Mouse (Mus musculus): Measurements from ENCODE around the gene Dtd1. TPM values are rescaled to one million over a fixed set of nuclear protein-coding genes. Genes with fewer than 3 reads are reported as not detected.

Gene Dtd1
- polyA plus RNA-seq, 1 experiment = not detected

DNA sequence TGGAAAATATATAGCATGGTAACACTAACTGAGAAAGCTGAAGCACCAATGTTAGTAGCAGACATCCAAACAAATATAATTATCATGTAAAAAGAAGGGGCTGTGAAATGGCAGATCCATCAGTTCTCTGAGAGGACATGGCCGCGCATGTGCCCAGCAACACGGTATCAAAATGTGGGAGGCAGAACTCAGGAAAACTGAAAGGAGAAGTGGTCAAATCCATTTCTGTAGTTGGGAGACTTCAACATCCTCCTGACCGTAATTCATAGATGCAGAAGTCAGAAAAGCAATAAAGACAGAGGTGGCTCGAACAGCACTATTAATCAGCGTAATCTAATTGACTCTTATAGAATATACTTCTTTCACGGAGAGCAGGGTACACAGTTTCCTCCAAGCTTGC lies 179.6 kb downstream of the Dtd1 start:
- no peak overlapping the region for H3K4me3 ChIP-seq (ENCODE audit: insufficient read depth, low read depth, low read length)
- H3K27ac ChIP-seq (ENCODE audit: insufficient read depth, low read depth, low read length) = no peak overlapping the region
- TF ChIP-seq CTCF (IDR thresholded peaks at IDR 0.05; ENCODE audit: insufficient read depth, low read depth, low read length) (no peak), POLR2A (IDR thresholded peaks at IDR 0.05; ENCODE audit: insufficient read depth, low read depth, low read length) (no peak)
- peaks cover 3% of the 10 kb centered on the region for H3K4me1 ChIP-seq (ENCODE audit: control insufficient read depth, insufficient read depth, low read length)
- WGBS = 88% methylated on average over 7 of the region's 7 CpGs

DNA sequence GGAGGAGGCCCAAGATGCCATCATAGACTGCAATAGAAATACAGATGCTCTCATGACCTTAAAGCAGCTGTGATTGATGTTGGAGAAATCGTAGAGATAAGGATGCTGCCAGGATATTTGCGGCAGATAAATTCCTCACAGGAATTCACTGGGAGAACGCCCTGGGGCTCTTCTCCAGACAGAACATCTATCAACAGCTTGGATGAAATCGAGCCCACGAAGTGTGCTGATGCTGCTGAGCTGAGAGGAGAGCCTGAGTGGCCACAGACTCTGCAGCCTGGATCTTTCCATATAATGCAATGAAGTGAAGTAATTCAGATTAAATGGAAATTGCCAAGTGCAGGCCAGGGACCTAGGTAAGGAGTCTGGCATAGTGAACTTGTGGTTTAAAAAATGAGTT lies 181.0 kb downstream of the Dtd1 start:
- H3K4me3 ChIP-seq (ENCODE audit: insufficient read depth, low read depth, low read length) = no peak overlapping the region
- no peak for TF ChIP-seq CTCF (IDR thresholded peaks at IDR 0.05; ENCODE audit: insufficient read depth, low read depth, low read length)
- no peak for TF ChIP-seq POLR2A (IDR thresholded peaks at IDR 0.05; ENCODE audit: insufficient read depth, low read depth, low read length)
- 83% methylated on average over 5 of the region's 5 CpGs for WGBS
- no peak overlapping the region for H3K27ac ChIP-seq (ENCODE audit: insufficient read depth, low read depth, low read length)
- no peaks in the 10 kb centered on the region for H3K4me1 ChIP-seq (ENCODE audit: control insufficient read depth, insufficient read depth, low read length)

DNA sequence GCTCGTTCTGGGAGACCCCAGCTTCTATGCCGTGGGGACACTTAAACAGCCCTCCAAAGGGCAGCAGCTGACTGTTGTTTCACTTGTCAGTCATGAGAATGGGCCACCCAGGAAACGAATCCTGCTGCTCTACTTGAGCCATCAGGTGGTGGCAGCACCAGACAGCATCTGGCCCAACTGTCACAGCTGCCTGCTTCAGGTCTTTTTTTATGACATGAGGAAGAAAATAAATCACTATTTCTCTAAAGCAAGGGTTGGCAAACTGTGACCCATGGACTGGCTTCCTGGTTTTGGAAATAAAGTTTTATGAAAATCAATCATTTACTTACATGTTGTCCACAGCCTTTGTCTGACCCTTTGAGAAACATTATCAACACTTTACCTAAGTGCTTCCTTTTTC lies 182.2 kb downstream of the Dtd1 start:
- Histone ChIP-seq H3K4me3 (ENCODE audit: insufficient read depth, low read depth, low read length) (no peak overlapping the region), H3K27ac (ENCODE audit: insufficient read depth, low read depth, low read length) (no peak overlapping the region), H3K4me1 (ENCODE audit: control insufficient read depth, insufficient read depth, low read length) (no peaks in the 10 kb centered on the region)
- no peak for TF ChIP-seq CTCF (IDR thresholded peaks at IDR 0.05; ENCODE audit: insufficient read depth, low read depth, low read length)
- TF ChIP-seq POLR2A (IDR thresholded peaks at IDR 0.05; ENCODE audit: insufficient read depth, low read depth, low read length) = no peak
- 58% methylated on average over 3 of the region's 3 CpGs for WGBS

DNA sequence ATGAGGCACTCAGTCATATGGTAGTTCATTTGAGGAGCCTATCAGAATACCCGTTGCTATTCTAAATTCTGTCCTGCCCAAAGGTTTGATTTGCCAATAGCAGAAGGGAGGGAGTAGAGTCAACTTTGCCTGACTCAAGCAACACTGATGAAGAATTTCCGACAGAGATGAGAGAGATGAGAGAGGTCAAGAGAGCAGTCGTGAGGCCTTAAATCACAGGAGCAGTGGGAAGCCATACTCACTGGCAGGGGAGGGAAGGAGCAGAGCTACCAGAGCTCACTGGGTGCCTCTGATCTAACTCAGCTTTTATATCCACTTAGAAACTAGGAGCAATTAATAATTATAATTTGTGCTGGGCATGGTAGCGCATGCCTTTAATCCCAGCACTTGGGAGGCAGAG lies 182.8 kb downstream of the Dtd1 start:
- H3K27ac ChIP-seq (ENCODE audit: insufficient read depth, low read depth, low read length) = no peak overlapping the region
- no peak for TF ChIP-seq POLR2A (IDR thresholded peaks at IDR 0.05; ENCODE audit: insufficient read depth, low read depth, low read length)
- no peak for TF ChIP-seq CTCF (IDR thresholded peaks at IDR 0.05; ENCODE audit: insufficient read depth, low read depth, low read length)
- WGBS = 88% methylated on average over 4 of the region's 4 CpGs

GRCm38 (mm10) chr2:144783190-144783589 lies 183.5 kb downstream of the Dtd1 start:
- Histone ChIP-seq H3K4me1 (ENCODE audit: control insufficient read depth, insufficient read depth, low read length) (no peaks in the 10 kb centered on the region), H3K4me3 (ENCODE audit: insufficient read depth, low read depth, low read length) (no peak overlapping the region), H3K27ac (ENCODE audit: insufficient read depth, low read depth, low read length) (no peak overlapping the region)
- TF ChIP-seq CTCF (IDR thresholded peaks at IDR 0.05; ENCODE audit: insufficient read depth, low read depth, low read length) = no peak
- TF ChIP-seq POLR2A (IDR thresholded peaks at IDR 0.05; ENCODE audit: insufficient read depth, low read depth, low read length) = no peak
- 60% methylated on average over 1 of the region's 1 CpGs for WGBS

More for the DNA sequence above, 182.8 kb downstream of the Dtd1 start:
- Histone ChIP-seq H3K4me3 (ENCODE audit: insufficient read depth, low read depth, low read length) (no peak overlapping the region), H3K4me1 (ENCODE audit: control insufficient read depth, insufficient read depth, low read length) (no peaks in the 10 kb centered on the region)

DNA sequence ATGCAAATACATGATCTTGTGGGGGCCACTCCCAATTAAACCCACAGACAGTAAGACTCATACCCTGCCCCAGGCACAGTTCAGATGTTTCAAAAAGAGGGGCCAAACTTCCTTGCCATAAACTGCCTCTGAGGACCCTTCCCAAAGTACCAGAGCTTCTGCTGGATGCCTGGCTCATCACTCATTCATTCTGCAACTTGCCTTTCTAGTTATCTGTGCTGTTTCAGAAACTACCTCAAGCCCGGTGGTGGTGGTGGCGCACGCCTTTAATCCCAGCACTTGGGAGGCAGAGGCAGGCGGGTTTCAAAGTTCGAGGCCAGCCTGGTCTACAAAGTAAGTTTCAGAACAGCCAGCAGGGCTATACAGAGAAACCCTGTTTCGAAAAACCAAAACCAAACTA lies 184.1 kb downstream of the Dtd1 start:
- TF ChIP-seq CTCF (IDR thresholded peaks at IDR 0.05; ENCODE audit: insufficient read depth, low read depth, low read length) (no peak), POLR2A (IDR thresholded peaks at IDR 0.05; ENCODE audit: insufficient read depth, low read depth, low read length) (no peak)
- H3K4me1 ChIP-seq (ENCODE audit: control insufficient read depth, insufficient read depth, low read length) = no peaks in the 10 kb centered on the region
- WGBS = 97% methylated on average over 6 of the region's 6 CpGs
- no peak overlapping the region for H3K27ac ChIP-seq (ENCODE audit: insufficient read depth, low read depth, low read length)
- no peak overlapping the region for H3K4me3 ChIP-seq (ENCODE audit: insufficient read depth, low read depth, low read length)

GRCm38 (mm10) chr2:144791671-144792294 lies 192.1 kb downstream of the Dtd1 start:
- 68% methylated on average over 14 of the region's 14 CpGs for WGBS

GRCm38 (mm10) chr2:144797515-144797914 lies 197.8 kb downstream of the Dtd1 start:
- 61% methylated on average over 8 of the region's 8 CpGs for WGBS
- no peaks in the 10 kb centered on the region for H3K4me1 ChIP-seq (ENCODE audit: control insufficient read depth, insufficient read depth, low read length)
- TF ChIP-seq CTCF (IDR thresholded peaks at IDR 0.05; ENCODE audit: insufficient read depth, low read depth, low read length) = no peak
- no peak for TF ChIP-seq POLR2A (IDR thresholded peaks at IDR 0.05; ENCODE audit: insufficient read depth, low read depth, low read length)
- no peak overlapping the region for H3K4me3 ChIP-seq (ENCODE audit: insufficient read depth, low read depth, low read length)
- no peak overlapping the region for H3K27ac ChIP-seq (ENCODE audit: insufficient read depth, low read depth, low read length)

More at GRCm38 (mm10) chr2:144791671-144792294, 192.1 kb downstream of the Dtd1 start:
- no peak overlapping the region for H3K27ac ChIP-seq (ENCODE audit: insufficient read depth, low read depth, low read length)
- TF ChIP-seq POLR2A (IDR thresholded peaks at IDR 0.05; ENCODE audit: insufficient read depth, low read depth, low read length) (no peak), CTCF (IDR thresholded peaks at IDR 0.05; ENCODE audit: insufficient read depth, low read depth, low read length) (no peak)
- H3K4me1 ChIP-seq (ENCODE audit: control insufficient read depth, insufficient read depth, low read length) = peaks cover 4% of the 10 kb centered on the region; the same call in 1 of the 2 replicates
- no peak overlapping the region for H3K4me3 ChIP-seq (ENCODE audit: insufficient read depth, low read depth, low read length)

DNA sequence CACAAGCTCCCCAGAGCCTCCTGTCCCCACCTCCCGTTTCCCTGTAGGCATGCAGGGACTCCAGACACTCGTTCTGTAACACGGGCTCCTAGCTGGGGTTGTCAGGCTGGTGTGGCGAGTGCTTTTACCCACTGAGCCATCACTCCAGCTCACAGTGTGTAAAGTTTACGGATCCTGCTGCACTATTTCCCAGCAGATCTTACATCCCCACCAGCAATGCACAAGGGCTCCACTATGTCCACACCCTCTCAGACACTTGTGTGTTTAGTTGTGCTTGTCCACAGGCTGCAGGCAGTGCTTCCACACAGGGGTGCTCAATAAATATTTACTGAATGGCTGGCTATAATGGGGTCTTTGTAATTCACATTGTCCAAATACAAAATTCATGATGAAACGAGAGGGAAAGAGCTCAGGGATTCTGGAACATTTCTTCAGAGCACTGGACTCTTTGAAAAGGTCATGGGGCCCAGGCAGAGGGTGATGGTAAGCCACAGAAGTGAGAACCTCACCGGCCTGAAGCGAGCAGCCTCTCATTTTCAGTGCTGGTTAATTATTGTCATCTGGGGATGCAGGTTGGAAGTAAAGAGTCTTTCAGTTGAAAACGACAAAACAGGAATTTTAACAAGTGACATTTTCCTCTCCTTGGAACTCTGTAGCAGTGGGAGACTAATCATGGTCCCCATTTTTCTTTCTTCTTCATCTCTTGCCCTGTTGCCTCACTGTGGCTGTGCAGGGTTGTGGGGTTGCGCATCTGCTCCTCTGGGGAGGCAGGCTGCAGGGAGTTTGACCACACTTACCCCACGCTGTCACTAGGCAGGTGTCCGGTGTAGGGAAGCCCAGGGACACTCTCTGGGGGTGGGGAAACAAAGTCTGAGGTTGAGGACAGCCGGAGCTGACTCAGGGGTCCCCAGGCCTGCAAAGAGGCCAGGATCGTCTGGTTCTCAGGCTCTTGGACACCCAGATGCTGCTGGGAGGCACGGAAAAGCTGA lies 208.4 kb downstream of the Dtd1 start:
- no peak for TF ChIP-seq CTCF (IDR thresholded peaks at IDR 0.05; ENCODE audit: insufficient read depth, low read depth, low read length)
- no peak for TF ChIP-seq POLR2A (IDR thresholded peaks at IDR 0.05; ENCODE audit: insufficient read depth, low read depth, low read length)
- 62% methylated on average over 15 of the region's 15 CpGs for WGBS
- Histone ChIP-seq H3K27ac (ENCODE audit: insufficient read depth, low read depth, low read length) (no peak overlapping the region), H3K4me3 (ENCODE audit: insufficient read depth, low read depth, low read length) (no peak overlapping the region), H3K4me1 (ENCODE audit: control insufficient read depth, insufficient read depth, low read length) (peaks cover 4% of the 10 kb centered on the region; the same call in 1 of the 2 replicates)

Other genes with a start within 250 kb of the Dtd1 start
- not detected in 2 replicates for gene Kat14, start 230.9 kb upstream of the Dtd1 start, polyA plus RNA-seq (2012; ENCODE audit: insufficient read depth, insufficient read length, low replicate concordance, missing spikeins)
- not detected in 2 replicates for gene Pet117, start 230.9 kb upstream of the Dtd1 start, polyA plus RNA-seq (2012; ENCODE audit: insufficient read depth, insufficient read length, low replicate concordance, missing spikeins)
- gene Dzank1, start 72.5 kb upstream of the Dtd1 start, polyA plus RNA-seq (2012; ENCODE audit: insufficient read depth, insufficient read length, low replicate concordance, missing spikeins) = 44.3 TPM in 1 of 2 replicates, not detected in the other
- gene Polr3f, start 72.2 kb upstream of the Dtd1 start, polyA plus RNA-seq (2012; ENCODE audit: insufficient read depth, insufficient read length, low replicate concordance, missing spikeins) = not detected in 2 replicates
- not detected in 2 replicates for gene Rbbp9, start 49.0 kb upstream of the Dtd1 start, polyA plus RNA-seq (2012; ENCODE audit: insufficient read depth, insufficient read length, low replicate concordance, missing spikeins)
- gene Sec23b, start 43.7 kb upstream of the Dtd1 start, polyA plus RNA-seq (2012; ENCODE audit: insufficient read depth, insufficient read length, low replicate concordance, missing spikeins) = not detected in 2 replicates
- gene Smim26, start 5.8 kb upstream of the Dtd1 start, polyA plus RNA-seq (2012; ENCODE audit: insufficient read depth, insufficient read length, low replicate concordance, missing spikeins) = not detected in 2 replicates
- gene Scp2d1, start 223.8 kb downstream of the Dtd1 start, polyA plus RNA-seq (2012; ENCODE audit: insufficient read depth, insufficient read length, low replicate concordance, missing spikeins) = not detected in 2 replicates

Measured in olfactory bulb, adult 2 months (tissue).